Mouse (Mus musculus) liver, embryonic 11.5 days (tissue): ENCODE measurements at regions not wholly inside any gene's neighbourhood (a gene's known extent, or its start where the extent isn't known, plus 50 kb on each side); places are given as distances from the start of the nearest gene placed in this dataset.

Experiments
- ATAC-seq: fragments of 200-750 bp; cut with Nextera tagmentation; replicated peaks from 2 replicates; pipeline ENCODE4 v1.8.0; 2017; ENCODE audit warnings: moderate number of reproducible peaks, mild to moderate bottlenecking, moderate TSS enrichment, moderate library complexity; ENCODE audit not compliant: low FRiP score
- DNase-seq: peaks from one replicate; pipeline ENCODE4 v3.0.0-alpha.2; 2017; ENCODE audit warnings: low spot score
- H3K27ac ChIP-seq: fragments of 300-500 bp; sonication (generic); 2 replicates; pipeline ENCODE4 v1.5.1; 2014; ENCODE audit warnings: mild to moderate bottlenecking, low read depth, low read length, control low read depth
- H3K27me3 ChIP-seq: fragments of 300-500 bp; sonication (generic); replicated peaks from 2 replicates; pipeline ENCODE4 v1.6.1; 2014; ENCODE audit warnings: low read length, mixed read lengths; ENCODE audit not compliant: control insufficient read depth, insufficient read depth
- H3K36me3 ChIP-seq: fragments of 300-500 bp; sonication (generic); 2 replicates; pipeline ENCODE4 v1.6.1; 2014; ENCODE audit warnings: mild to moderate bottlenecking, low read length, moderate library complexity, mixed read lengths; ENCODE audit not compliant: control insufficient read depth, insufficient read depth
- H3K4me1 ChIP-seq: fragments of 300-500 bp; sonication (generic); replicated peaks from 2 replicates; pipeline ENCODE4 v1.6.1; 2014; ENCODE audit warnings: low read length, mixed read lengths; ENCODE audit not compliant: control insufficient read depth, insufficient read depth
- H3K4me2 ChIP-seq: fragments of 300-500 bp; sonication (generic); 2 replicates; pipeline ENCODE4 v1.6.1; 2014; ENCODE audit warnings: mild to moderate bottlenecking, control low read depth, moderate library complexity
- H3K4me3 ChIP-seq: fragments of 300-500 bp; sonication (generic); 2 replicates; pipeline ENCODE4 v1.5.1; 2014; ENCODE audit warnings: low read depth, low read length, control low read depth
- H3K9ac ChIP-seq: fragments of 300-500 bp; sonication (generic); 2 replicates; pipeline ENCODE4 v1.6.1; 2014; ENCODE audit warnings: low read depth, low read length, control low read depth
- H3K9me3 ChIP-seq: fragments of 300-500 bp; sonication (generic); 2 replicates; pipeline ENCODE4 v1.6.1; 2016; ENCODE audit warnings: low read length, inconsistent platforms, mixed read lengths; ENCODE audit not compliant: control insufficient read depth
- WGBS: fragments of 180-500 bp; shearing (Covaris S2); extraction: QIAGEN DNeasy Blood & Tissue Kit; methylation state at CpG from one replicate; pipeline ENCODE4 v1.1.7; 2014; 5-methylcytosine and 5-hydroxymethylcytosine counted together

DNA sequence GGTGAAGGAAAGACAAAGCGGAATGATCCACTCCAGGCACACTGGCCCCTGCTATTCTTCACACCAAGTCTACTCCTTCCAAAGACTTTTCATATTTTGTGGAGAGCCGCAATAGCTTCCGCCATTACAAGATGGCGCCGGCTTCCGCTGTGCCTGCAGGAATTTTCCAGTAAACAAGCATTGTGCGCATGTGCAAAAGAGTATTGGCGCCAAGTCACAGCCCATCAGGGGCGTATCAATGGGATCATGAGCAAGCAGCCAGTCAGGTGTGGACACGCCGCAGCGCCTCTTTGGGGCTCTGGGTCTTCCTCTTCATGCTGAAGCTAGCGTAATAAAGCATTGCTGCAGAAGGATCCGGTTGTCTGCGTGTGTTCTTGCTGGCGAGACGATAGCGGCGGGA, 348.0 kb downstream of the Rwdd3 start:
- Histone ChIP-seq H3K4me1 (no peaks in the 10 kb centered on the region), H3K36me3 (no peaks in the 10 kb centered on the region), H3K9ac (no peak overlapping the region), H3K4me3 (no peak overlapping the region), H3K9me3 (no peaks in the 10 kb centered on the region), H3K27me3 (no peaks in the 10 kb centered on the region), H3K4me2 (no peak overlapping the region), H3K27ac (no peak overlapping the region)
- ATAC-seq: no peak
- DNase-seq: no peak
- WGBS: 92% methylated on average over 19 of the region's 19 CpGs

DNA sequence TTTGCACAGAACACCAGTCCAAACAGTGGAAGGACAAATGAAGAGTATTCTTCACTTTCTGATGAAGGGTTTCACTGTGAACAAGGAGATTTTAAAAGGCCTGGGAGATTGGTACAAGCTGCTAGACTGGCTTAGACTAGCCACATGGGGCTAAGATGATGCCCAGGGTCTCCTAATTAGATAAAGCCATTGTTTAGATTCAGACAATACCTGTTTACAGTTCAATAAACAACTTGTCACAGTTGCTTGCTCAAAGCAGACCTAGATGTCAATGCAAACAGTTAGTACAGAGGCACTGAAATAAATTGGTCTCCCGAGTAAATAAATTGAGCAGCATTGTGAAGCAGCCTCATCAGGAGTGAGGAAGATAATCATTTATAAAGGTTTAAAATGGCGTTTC, 359.6 kb downstream of the Rwdd3 start:
- Histone ChIP-seq H3K4me3 (no peak overlapping the region), H3K9ac (no peak overlapping the region), H3K27me3 (no peaks in the 10 kb centered on the region), H3K4me1 (no peaks in the 10 kb centered on the region), H3K4me2 (no peak overlapping the region), H3K36me3 (no peaks in the 10 kb centered on the region), H3K9me3 (no peaks in the 10 kb centered on the region), H3K27ac (no peak overlapping the region)
- DNase-seq (no peak), ATAC-seq (no peak)
- WGBS: 62% methylated on average over 2 of the region's 2 CpGs

DNA sequence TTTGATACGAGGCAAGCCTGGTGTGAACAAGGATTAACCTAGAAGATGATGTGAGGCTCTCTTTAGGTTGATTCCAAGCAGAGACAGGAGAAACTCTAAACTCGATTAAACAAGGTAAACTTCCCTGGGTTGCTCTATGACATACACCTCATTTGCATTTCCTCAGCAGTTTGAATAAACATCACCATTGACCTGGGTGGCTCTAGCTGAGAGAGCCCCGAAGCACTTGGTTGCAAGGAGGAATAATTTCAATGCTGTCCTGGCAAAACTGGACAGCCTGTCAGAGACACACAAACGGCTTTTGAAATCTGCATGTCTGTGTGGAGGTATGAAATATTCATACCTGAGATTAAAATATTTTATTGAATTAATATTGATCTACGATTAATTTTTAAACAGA, 361.0 kb downstream of the Rwdd3 start:
- DNase-seq (no peak), ATAC-seq (no peak)
- Histone ChIP-seq H3K27me3 (no peaks in the 10 kb centered on the region), H3K9ac (no peak overlapping the region), H3K4me2 (no peak overlapping the region), H3K4me3 (no peak overlapping the region), H3K4me1 (no peaks in the 10 kb centered on the region), H3K27ac (no peak overlapping the region), H3K36me3 (no peaks in the 10 kb centered on the region), H3K9me3 (no peaks in the 10 kb centered on the region)
- 63% methylated on average over 5 of the region's 5 CpGs for WGBS

DNA sequence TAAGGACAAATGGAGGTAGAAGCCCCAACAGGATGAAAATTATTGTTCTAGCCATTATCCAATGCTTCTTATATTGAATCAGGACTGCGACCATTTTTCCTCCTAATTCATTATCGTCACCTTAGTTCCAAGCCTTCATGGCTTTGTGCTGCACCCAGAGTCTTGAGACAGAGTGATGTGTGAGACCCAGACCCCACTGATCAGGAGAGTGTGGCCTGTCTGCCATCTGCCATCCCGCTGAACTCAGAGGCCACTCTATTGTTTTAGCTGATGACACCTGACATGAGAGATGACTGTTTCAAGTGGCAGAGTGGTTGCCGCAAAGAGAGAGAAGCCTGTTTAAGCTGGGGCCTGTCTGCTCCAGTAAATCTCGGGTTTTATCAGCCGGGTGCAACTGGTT, 361.4 kb downstream of the Rwdd3 start:
- H3K27ac ChIP-seq: no peak overlapping the region
- 63% methylated on average over 6 of the region's 6 CpGs for WGBS
- ATAC-seq (no peak), DNase-seq (no peak)
- no peaks in the 10 kb centered on the region for H3K36me3 ChIP-seq
- no peaks in the 10 kb centered on the region for H3K4me1 ChIP-seq
- no peak overlapping the region for H3K4me2 ChIP-seq
- H3K27me3 ChIP-seq: no peaks in the 10 kb centered on the region
- no peak overlapping the region for H3K9ac ChIP-seq
- H3K9me3 ChIP-seq: no peaks in the 10 kb centered on the region
- H3K4me3 ChIP-seq: no peak overlapping the region

DNA sequence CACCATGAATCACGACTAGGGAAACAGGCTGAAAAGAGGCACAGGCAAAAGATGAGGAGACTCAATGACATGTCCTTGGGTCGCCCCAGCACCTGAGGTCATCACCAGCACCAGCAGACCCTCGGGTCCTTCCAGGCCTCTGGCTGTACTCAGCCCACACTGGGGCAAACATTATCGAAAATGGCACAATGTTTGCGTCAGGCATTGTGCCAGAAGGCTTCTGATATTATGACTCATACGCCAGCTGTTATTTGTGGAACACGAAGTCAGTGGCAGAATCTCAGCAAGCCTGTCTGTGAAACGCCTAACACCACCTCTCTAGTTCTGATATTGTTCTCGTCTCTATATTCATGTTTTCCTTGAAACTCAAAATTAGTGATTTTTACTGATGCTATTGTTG, 384.8 kb downstream of the Rwdd3 start:
- no peak overlapping the region for H3K4me3 ChIP-seq
- ATAC-seq: no peak
- no peaks in the 10 kb centered on the region for H3K27me3 ChIP-seq
- no peak overlapping the region for H3K9ac ChIP-seq
- H3K4me1 ChIP-seq: no peaks in the 10 kb centered on the region
- no peak for DNase-seq
- no peaks in the 10 kb centered on the region for H3K9me3 ChIP-seq
- 82% methylated on average over 9 of the region's 9 CpGs for WGBS
- H3K27ac ChIP-seq: no peak overlapping the region
- no peak overlapping the region for H3K4me2 ChIP-seq
- H3K36me3 ChIP-seq: no peaks in the 10 kb centered on the region

DNA sequence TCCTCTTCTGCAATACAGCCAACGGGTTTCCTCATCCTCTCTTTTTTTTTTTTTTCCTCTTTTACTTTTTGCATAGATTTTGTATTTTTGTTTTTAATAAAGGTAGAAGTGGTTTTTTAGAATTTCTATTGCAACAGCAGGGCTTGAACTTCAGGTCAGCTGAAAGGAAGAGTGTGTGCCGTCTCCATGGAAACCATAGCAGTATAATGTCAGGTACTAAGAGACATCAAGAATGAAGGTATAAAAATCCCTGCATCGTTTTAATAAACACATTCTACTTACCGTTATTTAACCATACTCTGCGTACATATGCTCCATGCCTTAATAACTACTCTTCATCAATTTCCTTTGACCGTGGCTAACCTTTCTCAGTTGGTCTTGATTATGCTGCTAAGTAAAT, 390.0 kb downstream of the Rwdd3 start:
- H3K36me3 ChIP-seq: no peaks in the 10 kb centered on the region
- H3K9ac ChIP-seq: no peak overlapping the region
- ATAC-seq (no peak), DNase-seq (no peak)
- 76% methylated on average over 6 of the region's 6 CpGs for WGBS
- H3K9me3 ChIP-seq: no peaks in the 10 kb centered on the region
- H3K27ac ChIP-seq: no peak overlapping the region
- H3K4me1 ChIP-seq: no peaks in the 10 kb centered on the region
- H3K4me3 ChIP-seq: no peak overlapping the region
- no peak overlapping the region for H3K4me2 ChIP-seq
- no peaks in the 10 kb centered on the region for H3K27me3 ChIP-seq

DNA sequence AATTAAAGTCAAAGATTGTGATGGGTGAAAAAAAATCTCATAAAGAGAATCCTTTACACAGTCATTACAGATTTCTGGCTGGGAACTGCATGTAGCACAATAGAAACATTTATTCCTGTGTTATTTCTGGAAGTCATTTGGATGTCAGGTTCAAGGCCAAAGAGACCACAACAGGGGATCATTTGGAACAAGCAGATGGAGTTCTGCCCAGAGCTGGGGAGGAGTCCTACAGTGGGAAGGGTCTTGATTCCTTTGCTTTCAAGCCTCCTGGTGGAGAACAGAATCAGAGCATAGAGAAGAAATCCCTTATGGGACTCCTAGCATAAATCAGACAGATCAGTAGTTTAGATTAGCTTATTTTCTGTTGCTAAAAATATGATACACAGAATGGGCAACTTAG, 392.4 kb downstream of the Rwdd3 start:
- ATAC-seq (no peak), DNase-seq (no peak)
- H3K36me3 ChIP-seq: no peaks in the 10 kb centered on the region

DNA sequence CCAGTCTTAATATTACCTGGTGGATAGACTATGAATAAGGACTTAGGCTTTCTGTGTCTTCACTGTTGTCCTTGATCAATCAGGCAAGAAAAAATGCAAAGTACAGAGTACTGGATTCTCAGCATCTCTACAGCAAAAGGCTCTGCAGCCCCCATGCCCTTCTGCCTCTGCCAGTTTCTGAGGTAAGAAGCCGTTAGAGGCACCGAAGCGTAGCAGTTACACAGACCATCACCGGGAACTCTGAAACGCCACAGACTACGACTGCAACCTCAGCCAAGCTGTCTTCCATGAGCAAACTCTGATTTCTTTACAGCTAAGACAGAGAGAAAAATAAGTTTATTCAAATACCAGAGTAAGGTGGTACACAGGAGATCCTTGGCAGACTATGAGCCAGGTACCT, 396.5 kb downstream of the Rwdd3 start:
- WGBS: 86% methylated on average over 6 of the region's 6 CpGs
- no peak overlapping the region for H3K9ac ChIP-seq
- no peak for ATAC-seq
- H3K27ac ChIP-seq: no peak overlapping the region
- H3K27me3 ChIP-seq: no peaks in the 10 kb centered on the region
- H3K4me3 ChIP-seq: no peak overlapping the region
- H3K4me2 ChIP-seq: no peak overlapping the region
- H3K4me1 ChIP-seq: no peaks in the 10 kb centered on the region
- no peaks in the 10 kb centered on the region for H3K9me3 ChIP-seq
- H3K36me3 ChIP-seq: no peaks in the 10 kb centered on the region
- no peak for DNase-seq

More for the DNA sequence above, 392.4 kb downstream of the Rwdd3 start:
- no peak overlapping the region for H3K9ac ChIP-seq
- H3K9me3 ChIP-seq: no peaks in the 10 kb centered on the region
- H3K27ac ChIP-seq: no peak overlapping the region
- no peaks in the 10 kb centered on the region for H3K27me3 ChIP-seq
- no peak overlapping the region for H3K4me2 ChIP-seq
- H3K4me3 ChIP-seq: no peak overlapping the region
- H3K4me1 ChIP-seq: no peaks in the 10 kb centered on the region

DNA sequence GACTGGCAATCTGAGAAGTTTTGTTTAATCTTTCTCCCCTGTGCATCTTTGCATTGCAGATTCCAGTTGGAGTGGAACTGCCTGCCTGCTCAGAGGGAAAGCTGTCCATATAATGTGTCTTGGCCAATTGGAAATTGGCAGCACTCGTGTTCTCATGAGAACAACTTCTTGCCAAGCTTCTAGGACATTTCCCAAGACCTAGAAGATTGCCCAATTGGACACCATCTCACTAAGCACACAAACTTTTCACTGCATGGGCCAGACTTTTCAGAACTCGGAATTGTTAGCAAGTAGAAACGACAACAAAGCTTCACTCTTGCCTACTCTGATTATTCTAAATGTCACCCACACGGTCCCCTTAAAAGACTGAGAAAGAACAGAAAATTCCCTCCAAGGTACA, 409.8 kb downstream of the Rwdd3 start:
- Histone ChIP-seq H3K9ac (no peak overlapping the region), H3K27ac (no peak overlapping the region), H3K4me3 (no peak overlapping the region), H3K4me2 (no peak overlapping the region), H3K9me3 (no peaks in the 10 kb centered on the region; the same call in 1 of the 2 replicates), H3K27me3 (no peaks in the 10 kb centered on the region), H3K36me3 (no peaks in the 10 kb centered on the region), H3K4me1 (no peaks in the 10 kb centered on the region)
- 69% methylated on average over 4 of the region's 4 CpGs for WGBS
- no peak for ATAC-seq
- no peak for DNase-seq
